Mouse (Mus musculus) urinary bladder, postnatal 36 days (tissue): ENCODE results near the gene Ncdn.

Experiments
- DNase-seq, 2 experiments: peaks; one replicate each; pipeline ENCODE4 v3.0.0; 2022; ENCODE audit warnings: low spot score in 2 of 2, mixed read lengths in 1 of 2

Ncdn gene

GRCm38 (mm10) chr4:126732111-126732510, 21.1 kb downstream of the Ncdn start:
- no peak for DNase-seq

GRCm38 (mm10) chr4:126707439-126707826, 45.8 kb downstream of the Ncdn start:
- no peak for DNase-seq

- DNase-seq, result no peak
Measured at GRCm38 (mm10) chr4:126706630-126707438, 46.4 kb downstream of the Ncdn start.

- no peak for DNase-seq
Measured at GRCm38 (mm10) chr4:126696908-126697307, 56.3 kb downstream of the Ncdn start.
